Mouse (Mus musculus): Measurements from ENCODE around the gene Ccdc155. TPM values are rescaled to one million over a fixed set of nuclear protein-coding genes. Genes with fewer than 3 reads are reported as not detected.

Gene Ccdc155
- polyA plus RNA-seq (2012; rRNA removed): 0.04 and 0.05 TPM in 2 replicates

DNA sequence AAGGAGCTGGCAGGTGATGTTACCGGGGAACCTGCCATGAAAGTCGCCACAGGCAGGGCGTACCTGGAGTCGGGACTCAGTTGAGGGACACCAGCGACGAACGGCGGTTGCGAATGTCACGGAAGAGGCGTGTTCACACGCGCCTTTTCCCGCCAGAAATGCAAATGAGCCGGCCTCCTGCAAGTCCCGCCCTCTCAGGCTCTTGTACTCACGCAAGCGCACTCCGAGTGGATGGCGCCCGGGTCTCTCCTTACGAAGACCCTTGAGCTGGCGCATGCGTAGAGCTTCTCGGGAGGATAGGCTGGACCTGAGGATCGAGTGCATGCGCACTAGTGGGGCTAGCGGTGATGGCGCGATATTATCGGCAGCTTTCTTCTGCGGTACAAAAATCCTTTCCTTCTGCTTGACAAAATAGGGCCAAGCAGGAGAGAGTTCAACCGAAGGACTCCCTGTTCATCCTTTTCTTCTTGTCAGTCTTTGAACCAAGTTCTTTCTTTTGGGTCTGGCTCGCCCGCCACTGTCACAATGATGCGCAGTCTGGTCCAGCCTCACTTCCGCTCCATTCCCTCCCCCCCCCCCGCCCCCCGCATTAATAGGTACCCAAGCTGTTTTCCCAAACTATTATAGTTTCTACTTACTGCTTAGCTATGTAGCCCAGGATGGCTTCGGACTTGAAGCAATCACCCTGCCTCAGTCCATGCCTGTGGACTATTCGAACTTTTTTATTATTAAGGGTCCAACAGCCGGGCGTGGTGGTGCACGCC, at the start of gene Ccdc155:
Ccdc155 (minus strand) TSS at position 513 of the 764 bp plus-strand sequence.
- DNase-seq: peak; percentile 92
- Histone ChIP-seq H3K4me1 (ENCODE audit: control insufficient read depth, insufficient read depth, low read length) (no peaks in the 10 kb centered on the region), H3K27ac (ENCODE audit: insufficient read depth, low read depth, low read length) (no peak within 1 kb of the TSS), H3K27me3 (replicated peaks; ENCODE audit: control insufficient read depth, insufficient read depth, low read length) (no peaks in the 10 kb centered on the region), H3K4me3 (ENCODE audit: insufficient read depth, low read depth, low read length) (peak within 1 kb of the TSS; percentile 32), H3K36me3 (ENCODE audit: control insufficient read depth, insufficient read depth, low read length) (no peaks in the 10 kb centered on the region)
- TF ChIP-seq POLR2A (IDR thresholded peaks at IDR 0.05; ENCODE audit: low read depth, low read length) (no peak), CTCF (conservative IDR thresholded peaks at IDR 0.05; ENCODE audit: insufficient read depth, insufficient read length, low read depth, low read length) (no peak)
- whole genome bisulfite sequencing: 7% methylated on average over 44 of the region's 44 CpGs

DNA sequence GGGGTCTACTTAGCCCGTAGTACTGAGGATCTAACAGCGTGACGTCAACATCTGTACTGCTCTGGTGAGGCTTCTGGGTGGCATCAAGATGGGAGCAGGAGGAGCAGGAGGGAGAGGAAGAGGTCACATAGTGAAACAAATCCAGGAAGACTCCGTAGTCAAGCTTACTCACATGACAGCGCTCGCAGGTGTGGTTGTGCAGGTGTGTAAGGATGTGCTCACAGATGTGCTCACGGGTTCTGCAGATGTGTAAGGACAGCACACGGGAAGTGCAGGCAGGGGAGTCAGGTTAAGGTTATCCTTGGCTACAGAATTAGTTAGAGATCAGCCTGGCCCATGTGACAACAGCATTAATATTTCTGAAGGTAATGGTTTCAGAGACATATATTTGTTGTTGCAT, 49.1 kb upstream of the Ccdc155 start:
- Histone ChIP-seq H3K4me3 (ENCODE audit: insufficient read depth, low read depth, low read length) (no peak overlapping the region), H3K27ac (ENCODE audit: insufficient read depth, low read depth, low read length) (no peak overlapping the region), H3K4me1 (ENCODE audit: control insufficient read depth, insufficient read depth, low read length) (no peaks in the 10 kb centered on the region), H3K36me3 (ENCODE audit: control insufficient read depth, insufficient read depth, low read length) (no peaks in the 10 kb centered on the region), H3K27me3 (replicated peaks; ENCODE audit: control insufficient read depth, insufficient read depth, low read length) (no peaks in the 10 kb centered on the region)
- 87% methylated on average over 8 of the region's 8 CpGs for WGBS
- no peak for DNase-seq
- no peak for TF ChIP-seq CTCF (conservative IDR thresholded peaks at IDR 0.05; ENCODE audit: insufficient read depth, insufficient read length, low read depth, low read length)
- TF ChIP-seq POLR2A (IDR thresholded peaks at IDR 0.05; ENCODE audit: low read depth, low read length): no peak

DNA sequence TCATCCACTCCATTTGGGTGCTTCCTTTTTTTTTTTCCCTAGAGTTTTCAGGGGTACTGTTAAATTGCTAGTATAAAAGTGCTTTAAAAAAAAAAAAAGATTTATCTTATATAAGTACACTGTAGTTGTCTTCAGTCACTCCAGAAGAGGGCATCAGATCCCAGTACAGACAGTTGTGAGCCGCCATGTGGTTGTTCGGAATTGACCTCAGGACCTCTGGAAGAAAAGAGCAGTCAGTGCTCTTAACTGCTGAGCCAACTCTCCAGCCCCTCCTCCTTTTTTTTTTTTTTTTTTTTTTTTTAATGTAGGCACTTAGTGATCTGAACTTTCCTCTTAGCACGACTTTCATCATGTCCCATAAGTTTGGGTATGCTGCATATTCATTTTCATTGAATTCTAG, 43.0 kb upstream of the Ccdc155 start:
- H3K36me3 ChIP-seq (ENCODE audit: control insufficient read depth, insufficient read depth, low read length): no peaks in the 10 kb centered on the region
- no peaks in the 10 kb centered on the region for H3K4me1 ChIP-seq (ENCODE audit: control insufficient read depth, insufficient read depth, low read length)
- TF ChIP-seq POLR2A (IDR thresholded peaks at IDR 0.05; ENCODE audit: low read depth, low read length) (no peak), CTCF (conservative IDR thresholded peaks at IDR 0.05; ENCODE audit: insufficient read depth, insufficient read length, low read depth, low read length) (no peak; the same call in 1 of the 2 replicates)

DNA sequence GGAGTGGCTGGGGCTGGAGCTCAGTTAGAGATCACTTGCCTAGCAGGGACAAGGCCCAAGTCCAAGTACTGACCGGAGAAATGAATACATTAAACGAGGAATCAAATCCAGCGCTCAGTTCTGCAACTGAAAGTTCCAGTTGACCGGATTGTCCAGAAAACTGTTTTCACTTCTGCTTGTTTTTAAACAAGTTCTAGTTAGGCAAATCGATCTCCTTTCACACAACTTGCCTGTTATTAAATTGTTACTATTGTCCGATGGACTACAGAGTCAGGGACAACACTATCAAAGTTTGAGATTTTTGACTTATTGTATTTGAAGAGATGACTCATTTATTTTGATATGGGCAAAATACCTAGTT, 36.7 kb upstream of the Ccdc155 start:
- H3K4me3 ChIP-seq (ENCODE audit: insufficient read depth, low read depth, low read length): no peak overlapping the region
- H3K4me1 ChIP-seq (ENCODE audit: control insufficient read depth, insufficient read depth, low read length): no peaks in the 10 kb centered on the region
- H3K27me3 ChIP-seq (replicated peaks; ENCODE audit: control insufficient read depth, insufficient read depth, low read length): no peaks in the 10 kb centered on the region
- TF ChIP-seq POLR2A (IDR thresholded peaks at IDR 0.05; ENCODE audit: low read depth, low read length) (no peak), CTCF (conservative IDR thresholded peaks at IDR 0.05; ENCODE audit: insufficient read depth, insufficient read length, low read depth, low read length) (no peak)
- WGBS: 60% methylated on average over 6 of the region's 6 CpGs
- no peaks in the 10 kb centered on the region for H3K36me3 ChIP-seq (ENCODE audit: control insufficient read depth, insufficient read depth, low read length)
- H3K27ac ChIP-seq (ENCODE audit: insufficient read depth, low read depth, low read length): no peak overlapping the region
- no peak for DNase-seq

More for the DNA sequence above, 43.0 kb upstream of the Ccdc155 start:
- Histone ChIP-seq H3K27ac (ENCODE audit: insufficient read depth, low read depth, low read length) (no peak overlapping the region), H3K4me3 (ENCODE audit: insufficient read depth, low read depth, low read length) (no peak overlapping the region), H3K27me3 (replicated peaks; ENCODE audit: control insufficient read depth, insufficient read depth, low read length) (no peaks in the 10 kb centered on the region)
- DNase-seq: no peak
- WGBS: 52% methylated on average over 3 of the region's 3 CpGs

DNA sequence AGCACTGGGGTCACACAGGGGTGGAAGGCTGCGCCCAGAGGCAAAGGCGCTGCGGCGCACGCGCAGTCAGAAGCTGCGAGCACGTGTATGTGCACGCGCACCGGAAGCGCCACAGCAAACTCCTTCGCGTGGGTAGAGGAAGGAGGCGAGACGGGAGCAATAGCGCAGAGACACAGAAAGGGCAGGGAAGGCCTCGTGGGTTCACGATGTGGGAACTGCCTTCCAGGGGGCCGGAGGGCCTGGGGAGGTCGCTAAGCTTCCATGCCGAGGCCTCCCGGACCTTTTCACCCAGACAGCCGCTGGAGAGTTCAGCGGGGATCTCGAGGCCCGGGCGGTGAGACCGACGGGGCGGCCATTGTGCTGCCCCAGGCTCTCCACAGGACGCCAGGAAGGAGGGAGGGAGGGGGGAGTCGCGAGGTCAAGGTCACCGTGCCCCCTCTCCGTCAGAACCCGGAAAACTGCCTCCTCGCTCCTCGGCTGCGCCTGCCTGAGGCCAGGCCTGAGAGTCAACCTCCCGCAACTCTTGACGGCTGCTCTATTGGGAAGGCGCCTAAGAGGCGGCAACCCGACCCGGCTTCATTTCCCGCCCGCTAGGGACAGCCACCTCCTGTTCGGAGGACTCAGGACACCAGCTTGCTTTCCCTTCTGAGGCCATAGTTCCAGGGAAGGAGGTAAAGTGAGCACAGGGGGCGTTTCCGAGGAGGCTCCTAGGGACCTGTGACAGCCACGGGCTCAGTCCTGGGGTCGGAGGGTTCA, 36.1 kb upstream of the Ccdc155 start, which contains the start of gene Slc6a16:
Slc6a16 (plus strand) TSS at position 453 of the 756 bp plus-strand sequence.
- Histone ChIP-seq H3K36me3 (ENCODE audit: control insufficient read depth, insufficient read depth, low read length) (no peaks in the 10 kb centered on the region), H3K4me1 (ENCODE audit: control insufficient read depth, insufficient read depth, low read length) (no peaks in the 10 kb centered on the region), H3K4me3 (ENCODE audit: insufficient read depth, low read depth, low read length) (no peak within 1 kb of the TSS), H3K27me3 (replicated peaks; ENCODE audit: control insufficient read depth, insufficient read depth, low read length) (no peaks in the 10 kb centered on the region), H3K27ac (ENCODE audit: insufficient read depth, low read depth, low read length) (no peak within 1 kb of the TSS)
- DNase-seq: peak; percentile 58
- 34% methylated on average over 53 of the region's 53 CpGs for WGBS
- TF ChIP-seq CTCF (conservative IDR thresholded peaks at IDR 0.05; ENCODE audit: insufficient read depth, insufficient read length, low read depth, low read length) (no peak), POLR2A (IDR thresholded peaks at IDR 0.05; ENCODE audit: low read depth, low read length) (no peak)

DNA sequence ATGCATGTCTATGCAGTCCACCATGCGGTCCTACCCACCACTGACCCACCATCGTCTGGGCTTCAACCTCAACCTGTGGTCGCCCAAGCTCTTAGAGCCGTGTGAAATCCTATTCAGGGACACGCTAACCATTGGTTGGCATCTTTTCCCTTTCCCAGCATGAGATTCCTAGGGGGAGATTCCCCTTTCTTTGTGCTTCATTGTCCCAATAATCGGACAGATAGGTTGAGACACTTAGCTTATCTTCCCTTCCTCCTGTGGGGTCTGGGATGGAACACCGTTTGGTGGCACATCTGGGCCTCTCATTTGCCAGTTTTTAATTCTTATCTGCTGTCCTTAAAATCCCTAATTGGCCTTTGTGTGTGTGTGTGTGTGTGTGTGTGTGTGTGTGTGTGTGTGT, 35.4 kb upstream of the Ccdc155 start:
- Histone ChIP-seq H3K27ac (ENCODE audit: insufficient read depth, low read depth, low read length) (no peak overlapping the region), H3K4me1 (ENCODE audit: control insufficient read depth, insufficient read depth, low read length) (no peaks in the 10 kb centered on the region), H3K36me3 (ENCODE audit: control insufficient read depth, insufficient read depth, low read length) (no peaks in the 10 kb centered on the region), H3K27me3 (replicated peaks; ENCODE audit: control insufficient read depth, insufficient read depth, low read length) (no peaks in the 10 kb centered on the region), H3K4me3 (ENCODE audit: insufficient read depth, low read depth, low read length) (no peak overlapping the region)
- DNase-seq: no peak
- 97% methylated on average over 7 of the region's 7 CpGs for WGBS
- no peak for TF ChIP-seq CTCF (conservative IDR thresholded peaks at IDR 0.05; ENCODE audit: insufficient read depth, insufficient read length, low read depth, low read length)
- no peak for TF ChIP-seq POLR2A (IDR thresholded peaks at IDR 0.05; ENCODE audit: low read depth, low read length)
